Mouse (Mus musculus) liver, embryonic 14.5 days (tissue): ENCODE measurements around the gene Ankrd27. TPM values are rescaled to one million over a fixed set of nuclear protein-coding genes. Genes with fewer than 3 reads are reported as not detected.

Experiments
- ATAC-seq: fragments of 200-750 bp; cut with Nextera tagmentation; 2 replicates; pipeline ENCODE4 v1.8.0; 2017; ENCODE audit warnings: moderate number of reproducible peaks, mild to moderate bottlenecking, moderate library complexity; ENCODE audit not compliant: insufficient read depth
- DNase-seq, 3 experiments: peaks; one replicate each; pipeline ENCODE4 v3.0.0-alpha.2; 2012 to 2013; ENCODE audit warnings: low read depth in 3 of 3, low spot score in 3 of 3
- H3K27ac ChIP-seq: fragments of 300-500 bp; sonication (generic); 2 replicates; pipeline ENCODE4 v1.5.1; 2014; ENCODE audit warnings: moderate library complexity, mild to moderate bottlenecking, control low read depth, inconsistent platforms
- H3K27me3 ChIP-seq: fragments of 300-500 bp; sonication (generic); 2 replicates; pipeline ENCODE4 v1.6.1; 2014; ENCODE audit warnings: mild to moderate bottlenecking, low read length, moderate library complexity; ENCODE audit not compliant: control insufficient read depth, insufficient read depth
- H3K36me3 ChIP-seq: fragments of 300-500 bp; sonication (generic); replicated peaks from 2 replicates; pipeline ENCODE4 v1.6.1; 2014; ENCODE audit warnings: low read depth; ENCODE audit not compliant: control insufficient read depth, insufficient read depth
- H3K4me1 ChIP-seq, 2 experiments: fragments of 200-500 bp in 1 of 2; fragments of 300-500 bp in 1 of 2; sonication (generic) in 1 of 2; replicated peaks; 2 replicates each; pipeline ENCODE4 v1.6.1; 2012 to 2014; ENCODE audit warnings: antibody characterized with exemption in 1 of 2, inconsistent platforms in 1 of 2, low read length in 1 of 2; ENCODE audit not compliant: control insufficient read depth in 2 of 2, insufficient read depth in 2 of 2
- H3K4me2 ChIP-seq: fragments of 300-500 bp; sonication (generic); 2 replicates; pipeline ENCODE4 v1.6.1; 2014; ENCODE audit warnings: low read depth, mild to moderate bottlenecking, control low read depth, moderate library complexity
- H3K4me3 ChIP-seq, 2 experiments: fragments of 200-500 bp in 1 of 2; fragments of 300-500 bp in 1 of 2; sonication (generic) in 1 of 2; 2 replicates each; pipeline ENCODE4 v1.5.1; 2012 to 2014; ENCODE audit warnings: low read depth in 2 of 2, low read length in 2 of 2, mild to moderate bottlenecking in 2 of 2, control low read depth in 1 of 2, inconsistent platforms in 1 of 2, moderate library complexity in 1 of 2; ENCODE audit not compliant: insufficient read depth in 1 of 2
- H3K9ac ChIP-seq: fragments of 300-500 bp; sonication (generic); replicated peaks from 2 replicates; pipeline ENCODE4 v1.6.1; 2014; ENCODE audit warnings: mild to moderate bottlenecking, control low read depth, moderate library complexity
- H3K9me3 ChIP-seq: fragments of 300-500 bp; sonication (generic); 2 replicates; pipeline ENCODE4 v1.6.1; 2016; ENCODE audit warnings: low read length, mixed read lengths; ENCODE audit not compliant: control insufficient read depth
- CTCF ChIP-seq: IDR thresholded peaks from 2 replicates; pipeline ENCODE4 v1.5.1; 2016; ENCODE audit warnings: antibody characterized with exemption, low read depth, control low read depth
- EP300 ChIP-seq: IDR thresholded peaks from 2 replicates; pipeline ENCODE4 v1.6.1; 2016; ENCODE audit warnings: antibody characterized with exemption, low read depth
- WGBS: fragments of 180-500 bp; shearing (Covaris S2); extraction: QIAGEN DNeasy Blood & Tissue Kit; methylation state at CpG from one replicate; pipeline ENCODE4 v1.1.7; 2014; ENCODE audit not compliant: insufficient replicate concordance; 5-methylcytosine and 5-hydroxymethylcytosine counted together
- polyA plus RNA-seq, 2 experiments: library from polyadenylated mRNA; depleted of rRNA in 1 of 2; stranded (reverse) in 1 of 2; unstranded in 1 of 2; fragments of >200 nt; fragmentation: Nextera tagmentation in 1 of 2; extraction: Ambion mirVana in 1 of 2; gene quantifications; 2 replicates each; pipeline versions ENCODE4 v1.2.1 to v1.2.3; 2012 to 2014

Ankrd27 gene
- polyA plus RNA-seq, 2 experiments, result 13.5 to 20.9 TPM

DNA sequence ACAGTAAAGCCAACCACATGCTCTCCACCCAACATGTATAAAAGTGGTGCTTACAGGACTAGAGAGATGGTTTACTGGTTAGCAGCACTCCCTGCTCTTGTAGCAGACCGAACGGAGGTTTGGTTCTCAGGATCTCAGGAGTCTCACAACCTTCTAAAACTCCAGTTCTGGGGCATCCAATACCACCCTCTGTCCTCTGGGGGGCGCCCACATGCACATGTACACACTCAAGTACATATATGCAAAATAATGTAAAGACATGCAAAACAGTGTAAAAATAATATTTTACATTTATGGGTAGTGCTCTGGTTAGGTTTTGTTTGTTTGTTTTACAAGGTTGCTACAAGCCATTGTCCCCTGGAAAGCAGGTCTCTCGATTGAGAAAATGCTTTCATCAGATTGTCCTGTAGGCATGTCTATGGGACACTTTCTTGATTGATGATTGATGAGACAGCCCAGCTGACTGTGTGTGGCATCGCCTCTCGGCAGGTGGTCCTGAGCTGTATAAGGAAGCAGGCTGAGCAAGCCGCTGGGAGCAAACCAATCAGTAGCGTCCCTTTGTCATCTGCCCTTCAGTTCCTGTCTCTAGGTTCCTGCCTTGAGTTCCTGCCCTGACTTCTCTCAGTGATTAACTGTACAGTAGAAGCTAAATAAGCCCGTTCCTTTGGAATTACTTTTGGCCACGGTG is 65.7 kb downstream of the Ankrd27 start:
- H3K4me2 ChIP-seq, result no peak overlapping the region
- no peak for ATAC-seq
- H3K4me3 ChIP-seq, result no peak overlapping the region
- TF ChIP-seq CTCF (peak; percentile 35; the same call in 1 of the 2 replicates), EP300 (no peak)
- no peak for DNase-seq
- no peaks in the 10 kb centered on the region for H3K27me3 ChIP-seq
- 63% methylated on average over 10 of the region's 10 CpGs for WGBS
- H3K27ac ChIP-seq, result no peak overlapping the region
- no peak overlapping the region for H3K9ac ChIP-seq
- no peaks in the 10 kb centered on the region for H3K36me3 ChIP-seq
- H3K4me1 ChIP-seq, result peaks cover 13 to 14% of the 10 kb centered on the region in 2 experiments
- H3K9me3 ChIP-seq, result no peaks in the 10 kb centered on the region

DNA sequence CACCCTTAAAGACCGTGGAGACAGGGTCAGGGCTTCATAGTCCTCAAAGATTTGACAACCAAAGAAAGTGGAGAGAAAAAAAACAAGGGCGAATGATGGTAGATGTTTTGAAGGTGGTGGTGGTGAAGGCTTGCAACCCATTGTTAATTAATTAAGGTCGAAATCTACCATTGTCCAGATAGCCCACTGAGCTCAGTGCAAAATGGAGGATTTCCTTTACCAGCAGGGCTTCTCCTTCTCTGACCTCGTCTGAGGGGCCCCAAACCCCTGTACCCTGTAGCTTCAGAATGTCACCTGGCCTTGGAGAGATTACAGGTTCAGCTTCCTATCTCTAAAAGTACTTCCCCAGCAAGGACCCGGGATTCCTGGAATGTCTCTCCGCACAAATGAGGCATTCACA is 71.8 kb downstream of the Ankrd27 start:
- no peak overlapping the region for H3K4me3 ChIP-seq
- H3K27me3 ChIP-seq, result no peaks in the 10 kb centered on the region
- no peak overlapping the region for H3K9ac ChIP-seq
- TF ChIP-seq EP300 (no peak), CTCF (no peak)
- H3K9me3 ChIP-seq, result no peaks in the 10 kb centered on the region
- H3K4me1 ChIP-seq, result no peaks in the 10 kb centered on the region
- ATAC-seq (no peak), DNase-seq (no peak)
- 37% methylated on average over 6 of the region's 6 CpGs for WGBS
- no peaks in the 10 kb centered on the region for H3K36me3 ChIP-seq
- no peak overlapping the region for H3K4me2 ChIP-seq
- no peak overlapping the region for H3K27ac ChIP-seq

DNA sequence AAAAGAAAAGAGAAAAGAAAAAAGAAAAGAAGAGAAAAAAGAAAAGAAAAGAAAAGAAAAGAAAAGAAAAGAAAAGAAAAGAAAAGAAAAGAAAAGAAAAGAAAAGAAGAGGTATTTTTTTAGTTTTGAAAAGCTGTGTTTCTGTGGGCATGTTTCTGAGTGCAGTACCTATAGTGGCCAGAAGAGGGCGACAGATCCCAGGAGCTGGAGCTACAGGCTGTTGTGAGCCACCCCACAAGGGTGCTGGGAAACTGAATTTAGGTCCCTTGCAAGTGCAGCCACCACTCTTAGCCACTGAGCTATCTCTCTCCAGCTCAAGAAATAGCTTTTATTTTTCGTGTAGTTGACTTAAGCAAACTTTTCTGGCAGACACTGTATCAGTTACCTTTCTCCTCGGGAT is 73.1 kb downstream of the Ankrd27 start:
- no peak overlapping the region for H3K4me3 ChIP-seq
- DNase-seq, result peak in 1 of 3 experiments; percentile 9
- no peak for ATAC-seq
- no peaks in the 10 kb centered on the region for H3K36me3 ChIP-seq
- no peak overlapping the region for H3K4me2 ChIP-seq
- no peaks in the 10 kb centered on the region for H3K27me3 ChIP-seq
- H3K27ac ChIP-seq, result no peak overlapping the region
- H3K9ac ChIP-seq, result no peak overlapping the region
- TF ChIP-seq CTCF (peak; percentile 89), EP300 (no peak)
- no peaks in the 10 kb centered on the region for H3K9me3 ChIP-seq
- no peaks in the 10 kb centered on the region for H3K4me1 ChIP-seq
- WGBS, result 44% methylated on average over 3 of the region's 3 CpGs

DNA sequence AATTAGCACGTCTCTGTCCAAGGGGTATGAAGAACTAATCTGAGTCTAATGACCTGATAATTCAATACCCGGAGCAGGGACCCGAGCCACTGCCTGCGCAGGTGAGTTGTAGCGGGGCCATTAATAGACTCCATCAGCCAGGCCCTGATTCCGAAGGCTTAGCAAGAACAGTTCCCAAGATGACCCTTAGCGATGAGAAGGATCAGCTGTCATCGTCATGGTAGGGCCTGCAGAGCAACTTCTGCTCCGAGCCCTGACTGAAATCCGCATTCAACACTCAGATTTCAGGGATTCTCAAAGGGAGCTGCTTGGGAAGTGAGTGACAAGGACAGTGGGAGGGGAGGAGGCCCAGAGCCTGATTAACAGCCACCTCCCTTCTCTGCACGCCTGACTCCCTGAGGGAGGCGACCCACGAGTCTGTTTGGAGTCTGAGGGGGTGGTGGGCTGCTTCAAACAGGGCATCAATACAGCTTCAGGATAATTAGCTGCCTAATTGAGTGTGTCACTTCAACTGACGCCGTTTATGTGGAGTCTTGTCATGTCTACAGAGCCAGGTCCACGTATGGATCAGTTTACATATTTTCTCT is 77.8 kb downstream of the Ankrd27 start:
- TF ChIP-seq EP300 (no peak), CTCF (no peak)
- H3K27me3 ChIP-seq, result no peaks in the 10 kb centered on the region

DNA sequence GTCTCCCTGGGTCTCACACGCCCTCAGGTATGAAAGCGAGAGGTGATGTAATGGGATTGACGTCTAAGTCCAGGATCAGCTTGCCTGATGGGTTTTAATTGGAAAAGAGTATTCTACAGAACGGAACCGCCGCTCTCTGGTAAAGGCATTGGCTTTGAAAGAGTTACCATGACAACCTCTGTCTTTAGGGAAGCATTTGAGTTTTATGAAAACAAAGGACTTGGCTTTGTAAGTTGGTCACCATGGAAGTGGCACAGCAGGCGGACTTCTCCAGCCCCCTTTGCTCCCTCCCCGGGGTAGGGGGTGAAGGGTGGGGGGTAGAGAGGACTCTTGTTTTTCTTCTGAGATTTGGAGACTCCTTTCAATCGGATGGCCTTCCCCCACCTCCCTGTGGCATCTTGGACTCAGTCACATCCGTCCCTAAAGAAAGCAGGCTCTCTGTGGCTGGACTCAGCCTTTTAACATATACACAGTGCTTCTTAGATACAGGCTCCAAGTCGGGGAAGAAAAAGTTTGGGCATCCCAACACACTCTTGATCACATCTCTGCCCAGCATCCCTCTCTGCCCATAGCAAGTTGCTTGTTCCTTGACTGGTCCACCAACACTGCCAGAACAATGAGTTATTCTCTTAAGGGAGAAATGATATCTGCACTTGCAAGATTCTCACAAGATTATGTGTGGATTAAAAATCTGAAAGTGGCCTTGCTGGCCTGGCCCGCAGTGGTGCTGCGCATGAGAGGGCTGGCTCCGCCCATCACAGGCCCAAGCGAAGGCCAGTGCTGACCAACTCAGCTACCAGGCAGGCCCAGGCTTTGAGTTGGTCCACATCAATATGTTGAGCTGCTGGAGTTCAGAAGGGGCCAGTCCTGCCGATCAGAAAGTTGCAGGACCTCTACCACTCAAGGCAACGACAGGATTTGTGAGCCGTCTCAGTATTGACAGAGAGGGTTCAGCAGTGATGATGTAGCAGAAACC is 82.3 kb downstream of the Ankrd27 start:
- TF ChIP-seq EP300 (no peak), CTCF (no peak)
- no peak overlapping the region for H3K4me2 ChIP-seq
- 56% methylated on average over 18 of the region's 18 CpGs for WGBS
- no peaks in the 10 kb centered on the region for H3K9me3 ChIP-seq
- no peaks in the 10 kb centered on the region for H3K36me3 ChIP-seq
- no peak overlapping the region for H3K9ac ChIP-seq
- H3K4me3 ChIP-seq, result no peak overlapping the region
- DNase-seq (no peak), ATAC-seq (no peak)
- no peak overlapping the region for H3K27ac ChIP-seq
- H3K27me3 ChIP-seq, result no peaks in the 10 kb centered on the region
- no peaks in the 10 kb centered on the region for H3K4me1 ChIP-seq

More for the DNA sequence above, 77.8 kb downstream of the Ankrd27 start:
- Histone ChIP-seq H3K4me3 (no peak overlapping the region), H3K4me2 (no peak overlapping the region), H3K36me3 (no peaks in the 10 kb centered on the region), H3K9me3 (no peaks in the 10 kb centered on the region), H3K4me1 (no peaks in the 10 kb centered on the region), H3K27ac (no peak overlapping the region), H3K9ac (no peak overlapping the region)
- DNase-seq (no peak), ATAC-seq (no peak)
- 67% methylated on average over 16 of the region's 16 CpGs for WGBS
